Mouse (Mus musculus) E14TG2a.4 (cell line): ENCODE measurements around the gene Fras1.

Source experiments
- H3K27me3 ChIP-seq: 2 replicates; pipeline ENCODE4 v1.6.1; 2014; ENCODE audit warnings: low read length, control low read depth; ENCODE audit not compliant: insufficient read depth
- H3K36me3 ChIP-seq: 2 replicates; pipeline ENCODE4 v1.6.1; 2014; ENCODE audit warnings: low read length, control low read depth; ENCODE audit not compliant: insufficient read depth
- H3K4me1 ChIP-seq: replicated peaks from 2 replicates; pipeline ENCODE4 v1.6.1; 2014; ENCODE audit warnings: low read depth, low read length, control low read depth
- H3K4me3 ChIP-seq: replicated peaks from 2 replicates; pipeline ENCODE4 v1.5.1; 2014; ENCODE audit warnings: mild to moderate bottlenecking, low read length
- H3K9me3 ChIP-seq: 2 replicates; pipeline ENCODE4 v1.6.1; 2014; ENCODE audit warnings: low read length, control low read depth
- CTCF ChIP-seq: conservative IDR thresholded peaks from 2 replicates; pipeline ENCODE4 v1.5.1; 2014; ENCODE audit warnings: low read length
- NANOG ChIP-seq: IDR thresholded peaks from 2 replicates; pipeline ENCODE4 v1.6.1; 2014; ENCODE audit warnings: borderline replicate concordance, low read length, mixed read lengths
- POU5F1 ChIP-seq: IDR thresholded peaks from 2 replicates; pipeline ENCODE4 v1.6.1; 2014; ENCODE audit warnings: low read length, borderline replicate concordance

The Fras1 gene

GRCm38 (mm10) chr5:96389963-96390623, 16.3 kb downstream of the Fras1 start:
- no peaks in the 10 kb centered on the region for H3K4me1 ChIP-seq
- H3K36me3 ChIP-seq: no peaks in the 10 kb centered on the region

GRCm38 (mm10) chr5:96391086-96391485, 17.3 kb downstream of the Fras1 start:
- H3K27me3 ChIP-seq: no peaks in the 10 kb centered on the region
- no peak overlapping the region for H3K4me3 ChIP-seq
- TF ChIP-seq CTCF: no peak
- no peak for TF ChIP-seq NANOG
- TF ChIP-seq POU5F1: no peak
- H3K4me1 ChIP-seq: no peaks in the 10 kb centered on the region
- H3K36me3 ChIP-seq: no peaks in the 10 kb centered on the region
- peaks cover 4% of the 10 kb centered on the region; the same call in 1 of the 2 replicates for H3K9me3 ChIP-seq

More at GRCm38 (mm10) chr5:96389963-96390623, 16.3 kb downstream of the Fras1 start:
- Histone ChIP-seq H3K9me3 (peaks cover 4% of the 10 kb centered on the region; the same call in 1 of the 2 replicates), H3K4me3 (no peak overlapping the region), H3K27me3 (no peaks in the 10 kb centered on the region)
- TF ChIP-seq NANOG: no peak
- no peak for TF ChIP-seq CTCF
- TF ChIP-seq POU5F1: no peak

DNA sequence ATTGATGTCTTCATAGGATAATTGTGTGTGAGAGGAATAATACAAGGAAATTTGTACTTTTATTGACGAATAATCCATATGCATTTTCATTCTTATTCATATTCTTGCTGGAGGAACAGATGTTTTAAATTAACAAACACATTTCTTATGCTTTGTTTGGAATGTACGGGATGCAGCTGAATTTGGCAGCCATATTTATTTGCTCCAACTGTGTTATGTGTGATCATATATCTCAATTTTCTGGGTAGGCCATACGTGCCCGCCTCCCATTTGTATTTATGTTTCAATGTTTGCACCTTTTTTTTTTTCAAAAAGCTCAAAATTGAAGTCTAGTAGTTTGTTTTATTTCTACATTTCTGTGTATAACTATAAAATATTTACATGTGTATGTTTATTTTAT, 21.2 kb downstream of the Fras1 start:
- peaks cover 4% of the 10 kb centered on the region; the same call in 1 of the 2 replicates for H3K9me3 ChIP-seq
- no peaks in the 10 kb centered on the region for H3K4me1 ChIP-seq
- H3K27me3 ChIP-seq: no peaks in the 10 kb centered on the region
- TF ChIP-seq POU5F1 (no peak), CTCF (no peak), NANOG (no peak)
- no peak overlapping the region for H3K4me3 ChIP-seq
- no peaks in the 10 kb centered on the region for H3K36me3 ChIP-seq

- Histone ChIP-seq H3K4me3 (no peak overlapping the region), H3K9me3 (peaks cover 4% of the 10 kb centered on the region; the same call in 1 of the 2 replicates), H3K36me3 (no peaks in the 10 kb centered on the region), H3K27me3 (no peaks in the 10 kb centered on the region), H3K4me1 (no peaks in the 10 kb centered on the region)
- TF ChIP-seq POU5F1 (no peak), CTCF (no peak), NANOG (no peak)
These were observed 22.3 kb downstream of the Fras1 start for GRCm38 (mm10) chr5:96395786-96396650.

GRCm38 (mm10) chr5:96402555-96402954, 28.8 kb downstream of the Fras1 start:
- no peaks in the 10 kb centered on the region for H3K27me3 ChIP-seq
- TF ChIP-seq CTCF: no peak
- TF ChIP-seq NANOG: no peak
- TF ChIP-seq POU5F1: no peak
- no peaks in the 10 kb centered on the region for H3K4me1 ChIP-seq
- no peaks in the 10 kb centered on the region for H3K36me3 ChIP-seq
- no peak overlapping the region for H3K4me3 ChIP-seq
- no peaks in the 10 kb centered on the region for H3K9me3 ChIP-seq

- Histone ChIP-seq H3K36me3 (no peaks in the 10 kb centered on the region), H3K4me1 (no peaks in the 10 kb centered on the region), H3K27me3 (no peaks in the 10 kb centered on the region), H3K4me3 (no peak overlapping the region), H3K9me3 (no peaks in the 10 kb centered on the region)
- no peak for TF ChIP-seq NANOG
- no peak for TF ChIP-seq CTCF
- TF ChIP-seq POU5F1: no peak
These were observed 31.5 kb downstream of the Fras1 start for GRCm38 (mm10) chr5:96405139-96405842.

DNA sequence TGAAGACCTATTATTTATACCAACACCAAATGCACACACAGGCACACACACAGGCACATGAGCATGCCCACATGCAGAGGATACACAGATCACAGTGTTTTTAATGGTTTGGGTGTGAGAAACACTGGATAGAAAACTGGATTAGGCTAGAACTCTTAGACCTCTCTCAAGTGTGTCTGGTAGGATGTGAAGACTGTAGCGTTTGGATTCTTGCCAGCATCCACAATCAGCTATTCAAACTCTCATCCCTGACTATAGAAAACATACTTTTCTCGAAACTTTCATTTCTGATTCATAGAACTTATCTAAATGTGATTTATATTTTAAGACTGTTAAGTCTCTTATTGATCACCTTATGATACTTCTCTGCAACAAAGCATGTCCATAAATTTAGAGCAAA, 34.5 kb downstream of the Fras1 start:
- no peak overlapping the region for H3K4me3 ChIP-seq
- H3K4me1 ChIP-seq: no peaks in the 10 kb centered on the region
- H3K27me3 ChIP-seq: no peaks in the 10 kb centered on the region
- no peaks in the 10 kb centered on the region for H3K36me3 ChIP-seq
- H3K9me3 ChIP-seq: no peaks in the 10 kb centered on the region
- TF ChIP-seq CTCF (no peak), POU5F1 (no peak), NANOG (no peak)

DNA sequence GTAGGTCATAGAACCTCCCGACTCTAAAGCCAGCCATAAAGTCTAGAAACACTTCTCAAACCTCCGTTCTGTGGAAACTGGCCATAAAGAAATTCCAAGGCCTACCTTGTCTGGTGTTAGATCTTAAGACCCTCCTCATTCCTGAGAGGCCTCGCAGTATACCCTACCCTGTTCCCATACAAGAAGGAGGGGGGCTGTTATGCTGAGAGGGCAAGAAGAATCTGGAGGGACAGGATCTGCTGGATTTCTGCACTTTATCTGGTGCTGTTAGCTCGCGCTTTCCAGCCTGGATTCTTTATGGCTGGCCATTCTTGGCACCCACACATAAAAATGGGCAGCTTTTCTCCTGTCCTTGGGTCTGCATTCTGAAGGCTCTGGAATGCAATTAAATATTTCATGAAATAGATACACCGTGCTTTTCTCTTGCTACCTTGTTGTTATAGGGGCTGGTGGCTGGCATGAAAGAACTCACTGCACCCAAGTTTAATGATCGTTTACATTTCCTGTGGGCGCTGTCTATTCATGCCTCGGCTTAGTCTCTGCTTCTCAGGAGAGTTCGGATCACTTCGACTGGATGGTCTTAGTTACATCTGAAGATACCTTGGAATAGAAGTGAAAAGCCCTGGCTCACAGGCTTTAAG, 39.1 kb downstream of the Fras1 start:
- Histone ChIP-seq H3K9me3 (no peaks in the 10 kb centered on the region), H3K4me1 (no peaks in the 10 kb centered on the region), H3K36me3 (no peaks in the 10 kb centered on the region), H3K27me3 (no peaks in the 10 kb centered on the region), H3K4me3 (no peak overlapping the region)
- no peak for TF ChIP-seq NANOG
- TF ChIP-seq POU5F1: no peak
- no peak for TF ChIP-seq CTCF
